20 mouse cellular contexts compared by ENCODE assay signal in the genomic region with DNA sequence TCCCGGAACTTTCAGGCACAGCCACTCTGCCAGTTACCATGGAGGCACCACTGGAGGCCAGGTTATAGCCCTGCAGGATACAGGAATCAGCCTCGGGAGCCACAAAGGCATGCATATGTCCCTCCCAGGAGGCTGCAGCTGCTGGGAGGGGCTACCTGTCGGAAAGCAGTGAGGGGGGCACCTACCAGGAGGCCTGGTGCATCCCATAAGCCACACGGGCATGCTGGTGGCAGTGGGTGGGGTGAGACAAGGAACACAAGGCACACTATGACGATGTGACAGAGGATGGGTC. TPM values are rescaled to one million over a fixed set of nuclear protein-coding genes. Genes with fewer than 3 reads are reported as not detected.
DNase-seq lines count a peak whose midpoint lies in the region; ATAC-seq lines count a peak whose summit lies in the region.
"Had no signal": no experiment of that assay in that cellular context is flagged by ENCODE, and none has a peak within 500 bp of the region (broad histone marks: within the 10 kb centered on the region; RNA-seq: fewer than 3 reads in every experiment).

No protein-coding gene starts in this region.

- H3K27ac ChIP-seq in limb, embryonic 11.5 days (replicated peaks; ENCODE audit: low read depth, low read length): no peak overlapping the region
- H3K27ac ChIP-seq in limb, embryonic 10.5 days: no peak overlapping the region
- H3K27ac ChIP-seq in limb, embryonic 12.5 days: no peak overlapping the region
- H3K27ac ChIP-seq: embryonic facial prominence, embryonic 10.5 days; heart, embryonic 13.5 days; liver, embryonic 13.5 days; neural tube, embryonic 13.5 days had no signal

- no peak overlapping the region for H3K4me2 ChIP-seq in limb, embryonic 11.5 days (ENCODE audit: low read depth, severe bottlenecking)
- no peak overlapping the region for H3K4me2 ChIP-seq in limb, embryonic 12.5 days
- H3K4me2 ChIP-seq: heart, embryonic 13.5 days; liver, embryonic 13.5 days; neural tube, embryonic 13.5 days had no signal

- ATAC-seq in limb, embryonic 11.5 days (ENCODE audit: insufficient number of reproducible peaks, low FRiP score, low TSS enrichment, low read depth): no peak
- no peak for ATAC-seq in limb, embryonic 12.5 days (ENCODE audit: insufficient number of reproducible peaks, insufficient read depth, low FRiP score, low TSS enrichment, low read depth)
- ATAC-seq: forebrain, embryonic 14.5 days; lung, postnatal 0 days; Patski had no signal

- intact Hi-C loops in left cerebral cortex, postnatal 4 days (cut with DNase I): no loop called here

- H3K4me3 ChIP-seq in limb, embryonic 11.5 days (ENCODE audit: low read depth, low read length): no peak overlapping the region
- no peak overlapping the region for H3K4me3 ChIP-seq in limb, embryonic 10.5 days
- no peak overlapping the region for H3K4me3 ChIP-seq in limb, embryonic 12.5 days (replicated peaks)
- H3K4me3 ChIP-seq: embryonic facial prominence, embryonic 10.5 days; heart, embryonic 13.5 days; liver, embryonic 13.5 days; neural tube, embryonic 13.5 days had no signal

- H3K9ac ChIP-seq in limb, embryonic 11.5 days (ENCODE audit: low read length): no peak overlapping the region
- 0 out of 2 replicates have a peak overlapping the region, but pooled peaks have one; percentile 34 for H3K9ac ChIP-seq in limb, embryonic 12.5 days (replicated peaks)
- H3K9ac ChIP-seq: heart, embryonic 13.5 days; liver, embryonic 13.5 days; neural tube, embryonic 13.5 days had no signal

- DNase-seq in cerebellum, adult 8-10 months: peak; percentile 34
- no peak for DNase-seq in cerebellum, postnatal 14 days
- peak; percentile 18 for DNase-seq in limb, embryonic 11.5 days (ENCODE audit: low spot score)
- no peak for DNase-seq in limb, embryonic 10.5 days (ENCODE audit: low spot score)
- peak; percentile 5 for DNase-seq in testis, postnatal 14 days (ENCODE audit: low spot score)
- no peak for DNase-seq in testis, postnatal 10 days (ENCODE audit: low spot score)
- DNase-seq in left cerebral cortex, postnatal 4 days: no peak
- DNase-seq: heart, postnatal 36 days; kidney, adult 2 months; kidney, postnatal 14 days; liver, embryonic 13.5 days; thymus, adult 18-20 months had no signal

- no peaks in the 10 kb centered on the region for H3K9me3 ChIP-seq in limb, embryonic 11.5 days (ENCODE audit: control insufficient read depth, low read length)
- H3K9me3 ChIP-seq in limb, embryonic 10.5 days (replicated peaks): no peaks in the 10 kb centered on the region
- no peaks in the 10 kb centered on the region for H3K9me3 ChIP-seq in limb, embryonic 12.5 days
- H3K9me3 ChIP-seq: embryonic facial prominence, embryonic 10.5 days; heart, embryonic 13.5 days; liver, embryonic 13.5 days; neural tube, embryonic 13.5 days had no signal

- H3K27me3 ChIP-seq in limb, embryonic 11.5 days (ENCODE audit: control insufficient read depth, insufficient read depth, low read length): no peaks in the 10 kb centered on the region
- H3K27me3 ChIP-seq in limb, embryonic 10.5 days (ENCODE audit: low read depth, poor library complexity, severe bottlenecking): no peaks in the 10 kb centered on the region
- no peaks in the 10 kb centered on the region for H3K27me3 ChIP-seq in limb, embryonic 12.5 days
- H3K27me3 ChIP-seq: heart, embryonic 13.5 days; liver, embryonic 13.5 days; neural tube, embryonic 13.5 days; Patski had no signal

- peaks cover 7% of the 10 kb centered on the region for H3K36me3 ChIP-seq in limb, embryonic 11.5 days (ENCODE audit: control insufficient read depth, insufficient read depth, low read length)
- H3K36me3 ChIP-seq in limb, embryonic 10.5 days: peaks cover 63% of the 10 kb centered on the region
- peaks cover 74% of the 10 kb centered on the region for H3K36me3 ChIP-seq in limb, embryonic 12.5 days

- no peaks in the 10 kb centered on the region for H3K4me1 ChIP-seq in limb, embryonic 11.5 days (ENCODE audit: control insufficient read depth, insufficient read depth, low read length)
- peaks cover 7% of the 10 kb centered on the region for H3K4me1 ChIP-seq in limb, embryonic 10.5 days
- peaks cover 5% of the 10 kb centered on the region; the same call in 1 of the 2 replicates for H3K4me1 ChIP-seq in limb, embryonic 12.5 days (replicated peaks)
- H3K4me1 ChIP-seq: embryonic facial prominence, embryonic 10.5 days had no signal

- 21% methylated on average over 5 of the region's 5 CpGs for WGBS in limb, embryonic 11.5 days
- WGBS in limb, embryonic 10.5 days: 31% methylated on average over 5 of the region's 5 CpGs
- WGBS in limb, embryonic 12.5 days: 24% methylated on average over 5 of the region's 5 CpGs

RNA-seq across cellular contexts. Expression of gene Haus3, which starts 6.0 kb away (rescaled TPM):
- polyA plus RNA-seq in limb, embryonic 11.5 days (2014; fragmentation: Nextera tagmentation; extraction: Ambion mirVana): 55.9 and 57.0 TPM in 2 replicates
- 56.7 and 58.0 TPM in 2 replicates for polyA plus RNA-seq in limb, embryonic 10.5 days (2016; fragmentation: Nextera tagmentation; extraction: Ambion mirVana)
- 52.2 and 52.5 TPM in 2 replicates for polyA plus RNA-seq in limb, embryonic 12.5 days (2016; fragmentation: Nextera tagmentation; extraction: Ambion mirVana)
- 1 to 10 TPM; 5.8 to 7.4 TPM for total RNA-seq in left cerebral cortex, postnatal 4 days (2021)

RNA-seq across cellular contexts. Expression of gene Poln, which starts 6.1 kb away (rescaled TPM):
- polyA plus RNA-seq in limb, embryonic 11.5 days (2014; fragmentation: Nextera tagmentation; extraction: Ambion mirVana): 0.62 and 0.81 TPM in 2 replicates
- polyA plus RNA-seq in limb, embryonic 10.5 days (2016; fragmentation: Nextera tagmentation; extraction: Ambion mirVana): 0.59 and 0.63 TPM in 2 replicates
- 1.3 and 1.4 TPM in 2 replicates for polyA plus RNA-seq in limb, embryonic 12.5 days (2016; fragmentation: Nextera tagmentation; extraction: Ambion mirVana)
- 1 to 10 TPM in 1 of 2 experiments, under 1 TPM in 1; 0.68 to 1.7 TPM for total RNA-seq in left cerebral cortex, postnatal 4 days (2021)
- total RNA-seq: monocyte, adult 5-6 weeks had no signal

RNA-seq across cellular contexts. Expression of gene Mxd4, which starts 12.2 kb away (rescaled TPM):
- polyA plus RNA-seq in limb, embryonic 11.5 days (2014; fragmentation: Nextera tagmentation; extraction: Ambion mirVana): 27.8 and 28.3 TPM in 2 replicates
- 13.2 and 25.3 TPM in 2 replicates for polyA plus RNA-seq in limb, embryonic 10.5 days (2016; fragmentation: Nextera tagmentation; extraction: Ambion mirVana)
- polyA plus RNA-seq in limb, embryonic 12.5 days (2016; fragmentation: Nextera tagmentation; extraction: Ambion mirVana): 29.3 and 35.9 TPM in 2 replicates
- 10 to 100 TPM; 60.6 to 65.7 TPM for total RNA-seq in left cerebral cortex, postnatal 4 days (2021)

Comparison
In these comparisons a context has a peak if more than half of its experiments do, and no peak if none do; other contexts are left out.
1. DNase-seq: peak in cerebellum, adult 8-10 months (single experiment), limb, embryonic 11.5 days (single experiment) and testis, postnatal 14 days (single experiment); none in cerebellum, postnatal 14 days (0 of 2), limb, embryonic 10.5 days (single experiment), testis, postnatal 10 days (single experiment) and left cerebral cortex, postnatal 4 days (single experiment).